Comparison of ENCODE assay signal across 9 mouse cellular contexts in genomic region chr1:153556896-153557295, GRCm38 (mm10). TPM values are rescaled to one million over a fixed set of nuclear protein-coding genes. Genes with fewer than 3 reads are reported as not detected.
A peak's percentile ranks its signal among the peaks of the same experiment; 100 is the strongest.
DNase-seq lines count a peak whose midpoint lies in the region; ATAC-seq lines count a peak whose summit lies in the region.
"Had no signal": no experiment of that assay in that cellular context is flagged by ENCODE, and none has a peak within 500 bp of the region (broad histone marks: within the 10 kb centered on the region; RNA-seq: fewer than 3 reads in every experiment).

No protein-coding gene starts in this region.

- peaks cover 4% of the 10 kb centered on the region; the same call in 1 of the 2 replicates for H3K27me3 ChIP-seq in forebrain, embryonic 12.5 days
- H3K27me3 ChIP-seq: limb, embryonic 15.5 days had no signal

- H3K9me3 ChIP-seq in forebrain, embryonic 12.5 days: no peaks in the 10 kb centered on the region
- H3K9me3 ChIP-seq: limb, embryonic 15.5 days had no signal

- peak; percentile 76; the same call in 1 of the 2 replicates for ATAC-seq in forebrain, embryonic 12.5 days (ENCODE audit: low FRiP score)
- peak; percentile 68 for ATAC-seq in inflammation-experienced regulatory T-cells, adult 6 months

- no peak overlapping the region for H3K4me2 ChIP-seq in forebrain, embryonic 12.5 days
- H3K4me2 ChIP-seq: limb, embryonic 15.5 days had no signal

- 2% methylated on average over 2 of the region's 2 CpGs for WGBS in forebrain, embryonic 12.5 days

- peak; percentile 59 to 69 for DNase-seq in right cerebral cortex, adult 2 months (ENCODE audit: low spot score in 2 of 2)
- no peak for DNase-seq in right cerebral cortex, postnatal 14 days
- DNase-seq in brain, embryonic 18.5 days (ENCODE audit: low read depth, low spot score): peak; percentile 37
- peak; percentile 73 to 76 for DNase-seq in left cerebral cortex, postnatal 25 days (ENCODE audit: low spot score in 2 of 2)
- peak; percentile 64 for DNase-seq in naive thymus-derived CD4-positive, alpha-beta T cell, adult 2 months (ENCODE audit: low read depth)
- DNase-seq in ovary, postnatal 36 days (ENCODE audit: low spot score): no peak

- H3K9ac ChIP-seq in forebrain, embryonic 12.5 days: peak overlapping the region; percentile 21; the same call in 1 of the 2 replicates
- H3K9ac ChIP-seq: limb, embryonic 15.5 days had no signal

- peaks cover 14% of the 10 kb centered on the region for H3K4me1 ChIP-seq in forebrain, embryonic 12.5 days

- intact Hi-C loops in left cerebral cortex, postnatal 25 days (cut with DNase I): loop anchor here (1.0 to 5.0 kb wide), 5 partner anchors 105 to 625 kb away; no protein-coding TSS in a partner anchor

- H3K36me3 ChIP-seq in forebrain, embryonic 12.5 days (replicated peaks): no peaks in the 10 kb centered on the region
- H3K36me3 ChIP-seq: limb, embryonic 15.5 days had no signal

- no peak overlapping the region for H3K4me3 ChIP-seq in forebrain, embryonic 12.5 days (replicated peaks)
- H3K4me3 ChIP-seq: limb, embryonic 15.5 days had no signal

- no peak overlapping the region for H3K27ac ChIP-seq in forebrain, embryonic 12.5 days
- H3K27ac ChIP-seq: limb, embryonic 15.5 days had no signal

RNA-seq across cellular contexts. Expression of gene Npl, which starts 7.1 kb away (rescaled TPM):
- polyA plus RNA-seq in forebrain, embryonic 12.5 days (2016; fragmentation: Nextera tagmentation; extraction: Ambion mirVana): 10.9 and 11.1 TPM in 2 replicates
- under 1 TPM in 1 of 3 experiments, not detected in 2; 0.44 TPM for polyA plus RNA-seq in inflammation-experienced regulatory T-cells, adult 6 months (2017; shearing (Covaris generic))
- 1 to 10 TPM; 5.0 to 5.9 TPM for total RNA-seq in left cerebral cortex, postnatal 25 days (2021)

Comparison
In these comparisons a context has a peak if more than half of its experiments do, and no peak if none do; other contexts are left out.
1. DNase-seq: peak in right cerebral cortex, adult 2 months (2 of 2), brain, embryonic 18.5 days (single experiment), left cerebral cortex, postnatal 25 days (2 of 2) and naive thymus-derived CD4-positive, alpha-beta T cell, adult 2 months (single experiment); none in right cerebral cortex, postnatal 14 days (single experiment) and ovary, postnatal 36 days (single experiment).